Mouse (Mus musculus) heart, postnatal 36 days (tissue): ENCODE measurements around the gene Pomt1. TPM values are rescaled to one million over a fixed set of nuclear protein-coding genes. Genes with fewer than 3 reads are reported as not detected.

Experiments
- DNase-seq, 2 experiments: peaks; one replicate each; pipeline ENCODE4 v3.0.0; 2021 to 2022
- intact Hi-C: fragments of 180-260 bp; cut with DNase I; formaldehyde crosslinking; loops from one replicate; pipeline ENCODE4 v1.15.1; 2025
- total RNA-seq, 2 experiments: library from RNA; stranded (reverse); gene quantifications; 2 replicates each; pipeline ENCODE4 v1.2.3; 2021

Pomt1 gene
- total RNA-seq, 2 experiments from 2014 or later, result 13.7 to 14.3 TPM

GRCm38 (mm10) chr2:32220021-32220420 is 16.4 kb upstream of the Pomt1 start:
- no peak for DNase-seq
- intact Hi-C loops, result no loop called here

- intact Hi-C loops, result no loop called here
Measured at GRCm38 (mm10) chr2:32220969-32221368, 15.4 kb upstream of the Pomt1 start.

GRCm38 (mm10) chr2:32221577-32221976 is 14.8 kb upstream of the Pomt1 start:
- intact Hi-C loops, result no loop called here
- DNase-seq, result no peak

More at GRCm38 (mm10) chr2:32220969-32221368, 15.4 kb upstream of the Pomt1 start:
- DNase-seq, result no peak

- DNase-seq, result no peak
- intact Hi-C loops, result no loop called here
Measured at GRCm38 (mm10) chr2:32222057-32222456, 14.3 kb upstream of the Pomt1 start.

- no peak for DNase-seq
- intact Hi-C loops, result loop anchor here (5.0 kb wide), 1 partner anchor 98 kb away; no protein-coding TSS in a partner anchor
Measured at GRCm38 (mm10) chr2:32235433-32235832, 957 bp upstream of the Pomt1 start.

- DNase-seq, result peak; percentile 41 to 48
Measured at GRCm38 (mm10) chr2:32236760-32237487, 534 bp downstream of the Pomt1 start.

GRCm38 (mm10) chr2:32237571-32237970 is 1.2 kb downstream of the Pomt1 start:
- no peak for DNase-seq
- intact Hi-C loops, result loop anchor here (2.0 to 5.0 kb wide), 2 partner anchors 21 to 100 kb away; no protein-coding TSS in a partner anchor

More at GRCm38 (mm10) chr2:32236760-32237487, 534 bp downstream of the Pomt1 start:
- intact Hi-C loops, result loop anchor here (2.0 to 5.0 kb wide), 2 partner anchors 22 to 100 kb away; no protein-coding TSS in a partner anchor

- intact Hi-C loops, result loop anchor here (5.0 kb wide), 1 partner anchor 102 kb away; no protein-coding TSS in a partner anchor
- DNase-seq, result no peak
Measured at GRCm38 (mm10) chr2:32238708-32239435, 2.5 kb downstream of the Pomt1 start.

- no peak for DNase-seq
- intact Hi-C loops, result no loop called here
Measured at GRCm38 (mm10) chr2:32240591-32240990, 4.2 kb downstream of the Pomt1 start.

- intact Hi-C loops, result no loop called here
- DNase-seq, result no peak
Measured at GRCm38 (mm10) chr2:32242986-32243385, 6.6 kb downstream of the Pomt1 start.

- intact Hi-C loops, result no loop called here
- DNase-seq, result no peak
Measured at GRCm38 (mm10) chr2:32246741-32247140, 10.4 kb downstream of the Pomt1 start.

- intact Hi-C loops, result no loop called here
Measured at GRCm38 (mm10) chr2:32248377-32249361, 12.3 kb downstream of the Pomt1 start.

GRCm38 (mm10) chr2:32251791-32252527 is 15.6 kb downstream of the Pomt1 start:
- DNase-seq, result no peak

More at GRCm38 (mm10) chr2:32248377-32249361, 12.3 kb downstream of the Pomt1 start:
- peak in 1 of 2 experiments; percentile 29 for DNase-seq

GRCm38 (mm10) chr2:32252658-32253057 is 16.3 kb downstream of the Pomt1 start:
- peak in 1 of 2 experiments; percentile 16 for DNase-seq
- intact Hi-C loops, result no loop called here

More at GRCm38 (mm10) chr2:32251791-32252527, 15.6 kb downstream of the Pomt1 start:
- intact Hi-C loops, result no loop called here

GRCm38 (mm10) chr2:32253352-32253751 is 17.0 kb downstream of the Pomt1 start:
- intact Hi-C loops, result no loop called here
- no peak for DNase-seq

- intact Hi-C loops, result no loop called here
- no peak for DNase-seq
Measured at GRCm38 (mm10) chr2:32254563-32254962, 18.2 kb downstream of the Pomt1 start.

- intact Hi-C loops, result no loop called here
- DNase-seq, result no peak
Measured at GRCm38 (mm10) chr2:32256273-32256672, 19.9 kb downstream of the Pomt1 start.

- no peak for DNase-seq
- intact Hi-C loops, result loop anchor here (2.0 kb wide), 1 partner anchor 22 kb away; the partner anchor contains the start of gene Pomt1
Measured at GRCm38 (mm10) chr2:32258887-32259533, 22.6 kb downstream of the Pomt1 start.
